Mouse (Mus musculus) intestine, embryonic 15.5 days (tissue): ENCODE data around the gene Stard13. TPM values are rescaled to one million over a fixed set of nuclear protein-coding genes. Genes with fewer than 3 reads are reported as not detected.

Experiments used
- ATAC-seq: fragments of 200-750 bp; cut with Nextera tagmentation; 2 replicates; pipeline ENCODE4 v1.8.0; 2017; ENCODE audit warnings: moderate TSS enrichment, moderate library complexity
- H3K27ac ChIP-seq: fragments of 300-500 bp; sonication (generic); 2 replicates; pipeline ENCODE4 v1.5.1; 2015; ENCODE audit warnings: mild to moderate bottlenecking, inconsistent platforms
- H3K27me3 ChIP-seq: fragments of 300-500 bp; sonication (generic); replicated peaks from 2 replicates; pipeline ENCODE4 v1.6.1; 2015; ENCODE audit warnings: inconsistent platforms
- H3K36me3 ChIP-seq: fragments of 300-500 bp; sonication (generic); 2 replicates; pipeline ENCODE4 v1.6.1; 2015; ENCODE audit warnings: inconsistent platforms
- H3K4me1 ChIP-seq: fragments of 300-500 bp; sonication (generic); replicated peaks from 2 replicates; pipeline ENCODE4 v1.6.1; 2015; ENCODE audit warnings: inconsistent platforms
- H3K4me2 ChIP-seq: fragments of 300-500 bp; sonication (generic); replicated peaks from 2 replicates; pipeline ENCODE4 v1.6.1; 2015; ENCODE audit warnings: mild to moderate bottlenecking, inconsistent platforms
- H3K4me3 ChIP-seq: fragments of 300-500 bp; sonication (generic); replicated peaks from 2 replicates; pipeline ENCODE4 v1.5.1; 2015; ENCODE audit warnings: inconsistent platforms
- H3K9ac ChIP-seq: fragments of 300-500 bp; sonication (generic); 2 replicates; pipeline ENCODE4 v1.6.1; 2015; ENCODE audit warnings: inconsistent platforms
- H3K9me3 ChIP-seq: fragments of 300-500 bp; sonication (generic); 2 replicates; pipeline ENCODE4 v1.6.1; 2016; ENCODE audit warnings: inconsistent platforms
- WGBS: fragments of 180-500 bp; shearing (Covaris S2); methylation state at CpG from one replicate; pipeline ENCODE4 v1.1.7; 2015; 5-methylcytosine and 5-hydroxymethylcytosine counted together
- polyA plus RNA-seq: library from polyadenylated mRNA; unstranded; fragments of >200 nt; fragmentation: Nextera tagmentation; extraction: Ambion mirVana; gene quantifications from 2 replicates; pipeline ENCODE4 v1.2.1, GENCODE M21; 2015

The Stard13 gene
- polyA plus RNA-seq, 1 experiment from 2014 or later: 12.6 TPM

DNA sequence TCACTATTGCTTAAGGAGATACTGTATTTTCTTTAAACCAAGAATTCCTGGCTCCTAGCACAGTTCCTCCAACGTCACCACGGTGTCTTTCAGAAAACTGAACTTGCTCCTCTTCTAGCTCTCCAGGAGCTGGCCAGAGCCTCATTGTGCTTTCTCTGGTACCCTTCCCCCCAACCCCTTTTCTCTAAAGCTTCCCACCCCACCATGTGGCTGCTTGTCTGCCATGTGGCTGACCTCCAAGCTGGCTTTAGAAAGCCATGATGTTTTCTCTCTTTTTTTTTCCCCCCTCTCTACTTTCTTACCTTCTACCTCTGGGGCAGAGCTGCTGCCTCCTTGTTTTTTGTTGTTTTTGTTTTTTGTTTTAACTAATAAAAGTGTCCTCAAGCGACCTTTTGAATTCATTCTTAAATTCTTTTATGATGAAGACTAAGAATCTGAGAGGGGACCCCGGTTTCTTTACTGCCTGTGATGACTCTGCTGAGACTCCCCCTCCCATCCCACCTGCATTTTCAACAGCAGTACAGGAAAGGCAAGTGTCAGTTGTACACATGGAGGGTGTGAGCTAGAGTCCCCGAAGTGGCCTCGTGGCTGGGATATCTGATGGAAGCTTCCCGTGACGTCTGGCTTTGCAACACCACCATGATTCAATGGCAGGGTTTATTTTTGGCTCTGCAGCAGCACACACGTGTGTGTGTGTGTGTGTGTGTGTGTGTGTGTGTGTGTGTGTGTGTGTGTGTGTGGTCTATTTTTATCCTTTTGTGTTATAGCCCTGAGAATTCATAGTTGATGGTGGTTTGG is 198.7 kb downstream of the Stard13 start:
- 61% methylated on average over 9 of the region's 9 CpGs for WGBS
- H3K4me1 ChIP-seq: no peaks in the 10 kb centered on the region
- no peak overlapping the region for H3K4me3 ChIP-seq
- no peak overlapping the region for H3K9ac ChIP-seq
- H3K27ac ChIP-seq: no peak overlapping the region
- H3K9me3 ChIP-seq: no peaks in the 10 kb centered on the region
- H3K36me3 ChIP-seq: peaks cover 4% of the 10 kb centered on the region; the same call in 1 of the 2 replicates
- H3K27me3 ChIP-seq: no peaks in the 10 kb centered on the region
- H3K4me2 ChIP-seq: no peak overlapping the region
- ATAC-seq: no peak

DNA sequence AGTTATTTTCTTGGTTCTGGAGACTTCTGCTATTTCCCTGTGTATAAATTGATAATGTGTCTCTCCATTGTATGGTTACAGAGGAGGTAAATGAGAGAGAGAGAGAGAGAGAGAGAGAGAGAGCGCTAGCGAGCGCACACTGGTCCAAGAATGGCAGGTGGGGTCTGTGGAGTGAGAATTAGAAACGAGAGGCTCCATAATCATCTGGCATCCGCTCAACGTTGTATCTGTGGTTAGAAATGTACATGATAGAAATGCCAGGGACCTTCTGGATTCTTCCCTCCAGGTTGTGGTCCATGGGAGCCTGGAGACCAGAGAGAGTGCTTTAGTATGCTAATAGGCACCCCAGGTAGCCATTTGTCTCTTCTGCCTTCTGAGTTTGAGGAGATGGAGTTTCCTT is 204.7 kb downstream of the Stard13 start:
- no peaks in the 10 kb centered on the region for H3K36me3 ChIP-seq
- H3K27ac ChIP-seq: no peak overlapping the region
- peaks cover 3% of the 10 kb centered on the region; the same call in 1 of the 2 replicates for H3K4me1 ChIP-seq
- no peak overlapping the region for H3K9ac ChIP-seq
- no peaks in the 10 kb centered on the region for H3K27me3 ChIP-seq
- no peak overlapping the region for H3K4me3 ChIP-seq
- no peak overlapping the region for H3K4me2 ChIP-seq
- no peaks in the 10 kb centered on the region for H3K9me3 ChIP-seq
- 65% methylated on average over 6 of the region's 6 CpGs for WGBS
- ATAC-seq: no peak

DNA sequence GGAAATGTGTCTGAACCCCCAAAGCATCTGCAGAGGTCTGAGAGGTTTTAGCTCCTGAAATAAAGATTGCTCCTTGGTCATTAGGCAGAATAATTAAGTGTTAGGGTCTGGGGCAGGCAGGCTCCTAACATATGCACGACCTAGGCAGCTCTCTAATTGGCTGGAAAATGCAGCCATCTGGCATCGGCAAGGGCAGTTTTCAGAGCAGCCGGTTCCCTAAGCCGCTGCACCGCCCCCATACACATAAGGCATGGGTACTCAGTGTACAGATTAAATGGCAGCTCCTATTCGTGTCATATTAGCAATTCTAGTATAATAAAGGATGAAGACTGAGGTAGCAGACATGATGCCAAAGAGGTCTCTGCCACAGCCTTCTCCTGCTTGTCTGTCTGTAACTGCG is 206.5 kb downstream of the Stard13 start:
- H3K9ac ChIP-seq: no peak overlapping the region
- H3K9me3 ChIP-seq: no peaks in the 10 kb centered on the region
- peaks cover 9% of the 10 kb centered on the region for H3K4me1 ChIP-seq
- no peak overlapping the region for H3K4me3 ChIP-seq
- no peak overlapping the region for H3K27ac ChIP-seq
- no peak overlapping the region for H3K4me2 ChIP-seq
- H3K27me3 ChIP-seq: no peaks in the 10 kb centered on the region
- no peaks in the 10 kb centered on the region for H3K36me3 ChIP-seq
- no peak for ATAC-seq
- WGBS: 64% methylated on average over 7 of the region's 7 CpGs

DNA sequence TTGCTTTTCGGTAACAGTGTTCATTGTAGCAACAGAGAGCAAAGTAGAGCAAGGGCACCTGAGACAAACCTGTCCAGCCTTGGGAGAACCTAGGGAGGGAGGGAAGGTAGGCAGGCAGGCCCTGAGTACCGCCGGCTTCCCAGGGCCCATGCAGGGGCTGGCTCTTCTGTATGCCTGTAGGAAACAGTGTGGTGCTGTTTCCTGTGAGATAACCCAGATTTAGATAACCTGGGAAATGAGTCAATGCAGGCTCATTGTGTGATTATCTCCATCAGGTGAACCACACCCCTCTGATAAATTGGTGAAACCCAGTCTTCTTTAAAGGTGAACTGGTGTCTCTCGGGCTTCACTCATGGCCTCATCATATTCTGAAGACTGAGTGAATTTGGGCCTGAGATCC is 207.6 kb downstream of the Stard13 start:
- 78% methylated on average over 4 of the region's 4 CpGs for WGBS
- no peak for ATAC-seq

DNA sequence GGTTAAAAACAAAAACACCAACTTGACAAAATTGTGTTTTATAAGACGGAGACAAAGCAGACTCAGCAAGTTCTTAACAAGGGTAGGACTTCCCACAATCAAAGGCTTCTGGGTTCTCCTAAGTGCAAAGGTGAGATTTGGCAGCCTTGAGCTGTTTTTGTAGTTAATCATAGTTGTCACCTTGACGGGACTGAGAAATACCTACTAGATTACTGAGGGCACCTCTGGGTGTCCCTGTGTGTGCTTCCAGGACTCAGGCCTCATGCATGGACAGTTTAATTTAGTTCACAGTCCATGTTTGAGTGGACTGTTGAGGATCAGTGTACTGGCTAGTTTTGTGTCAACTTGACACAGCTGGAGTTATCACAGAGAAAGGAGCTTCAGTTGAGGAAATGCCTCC is 209.2 kb downstream of the Stard13 start:
- H3K36me3 ChIP-seq: no peaks in the 10 kb centered on the region
- H3K4me1 ChIP-seq: peaks cover 9% of the 10 kb centered on the region
- H3K9ac ChIP-seq: no peak overlapping the region
- 74% methylated on average over 2 of the region's 2 CpGs for WGBS
- H3K4me2 ChIP-seq: no peak overlapping the region
- H3K27me3 ChIP-seq: no peaks in the 10 kb centered on the region
- H3K27ac ChIP-seq: no peak overlapping the region
- H3K4me3 ChIP-seq: no peak overlapping the region
- H3K9me3 ChIP-seq: no peaks in the 10 kb centered on the region
- no peak for ATAC-seq

More for the DNA sequence above, 207.6 kb downstream of the Stard13 start:
- no peak overlapping the region for H3K4me2 ChIP-seq
- H3K4me3 ChIP-seq: no peak overlapping the region
- H3K4me1 ChIP-seq: peaks cover 9% of the 10 kb centered on the region
- no peak overlapping the region for H3K9ac ChIP-seq
- H3K36me3 ChIP-seq: no peaks in the 10 kb centered on the region
- H3K27ac ChIP-seq: no peak overlapping the region
- no peaks in the 10 kb centered on the region for H3K27me3 ChIP-seq
- no peaks in the 10 kb centered on the region for H3K9me3 ChIP-seq

- no peak overlapping the region for H3K9ac ChIP-seq
Observed at GRCm38 (mm10) chr5:151023461-151023860, 210.2 kb downstream of the Stard13 start.

DNA sequence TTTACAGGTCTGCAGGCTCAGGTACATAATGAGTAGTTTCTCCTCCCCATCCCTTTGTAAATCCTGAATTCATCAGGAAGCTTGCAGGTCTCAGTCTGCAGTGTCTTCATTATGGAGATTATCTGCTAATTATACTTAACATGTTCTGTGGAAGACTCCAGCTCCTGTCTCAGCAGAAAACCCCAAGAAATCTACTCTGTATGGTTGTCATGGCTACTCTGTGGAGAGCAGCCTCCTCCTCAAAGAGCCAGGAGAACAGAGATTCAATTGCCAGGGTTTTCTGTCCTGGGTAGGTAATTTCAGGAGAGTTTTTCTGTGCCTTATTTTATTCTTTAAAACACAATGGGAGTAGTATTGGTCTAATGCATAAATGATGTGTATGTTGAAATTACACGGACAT is 210.7 kb downstream of the Stard13 start:
- no peaks in the 10 kb centered on the region for H3K36me3 ChIP-seq
- H3K9me3 ChIP-seq: no peaks in the 10 kb centered on the region
- no peak overlapping the region for H3K9ac ChIP-seq
- H3K4me3 ChIP-seq: no peak overlapping the region
- no peak for ATAC-seq
- peaks cover 10% of the 10 kb centered on the region for H3K4me1 ChIP-seq
- peak overlapping the region; percentile 70 for H3K27ac ChIP-seq
- 12% methylated on average over 1 of the region's 1 CpGs for WGBS
- no peak overlapping the region for H3K4me2 ChIP-seq
- no peaks in the 10 kb centered on the region for H3K27me3 ChIP-seq

More at GRCm38 (mm10) chr5:151023461-151023860, 210.2 kb downstream of the Stard13 start:
- Histone ChIP-seq H3K9me3 (no peaks in the 10 kb centered on the region), H3K4me1 (peaks cover 11% of the 10 kb centered on the region), H3K36me3 (no peaks in the 10 kb centered on the region), H3K4me2 (peak overlapping the region; percentile 26), H3K27me3 (no peaks in the 10 kb centered on the region), H3K27ac (peak overlapping the region; percentile 70), H3K4me3 (no peak overlapping the region)
- 13% methylated on average over 8 of the region's 8 CpGs for WGBS
- peak; percentile 60 for ATAC-seq

DNA sequence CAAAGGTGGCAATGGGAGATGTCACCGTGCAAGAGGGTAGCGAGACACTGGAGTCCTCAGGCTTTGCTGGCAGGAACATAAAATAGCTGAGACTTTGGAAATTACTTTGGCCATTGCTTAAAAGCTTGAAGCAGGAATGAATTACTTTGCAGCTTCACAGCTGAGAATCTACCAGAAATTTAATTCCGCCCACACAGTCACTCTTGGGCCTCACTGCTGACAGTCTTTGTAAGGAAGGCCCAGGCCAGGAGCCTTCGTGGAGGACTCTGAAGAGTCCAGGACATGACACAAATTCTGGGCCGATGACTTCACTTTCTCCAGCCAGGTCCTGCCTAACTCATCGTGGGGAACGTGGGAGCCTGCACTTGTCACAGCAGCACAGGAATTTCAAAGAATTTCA is 211.6 kb downstream of the Stard13 start:
- H3K9ac ChIP-seq: no peak overlapping the region
- no peaks in the 10 kb centered on the region for H3K27me3 ChIP-seq
- H3K27ac ChIP-seq: no peak overlapping the region
- no peaks in the 10 kb centered on the region for H3K9me3 ChIP-seq
- peaks cover 9% of the 10 kb centered on the region; the same call in 1 of the 2 replicates for H3K4me1 ChIP-seq
- 71% methylated on average over 7 of the region's 7 CpGs for WGBS
- H3K4me2 ChIP-seq: no peak overlapping the region
- H3K4me3 ChIP-seq: no peak overlapping the region
- no peak for ATAC-seq
- H3K36me3 ChIP-seq: no peaks in the 10 kb centered on the region

DNA sequence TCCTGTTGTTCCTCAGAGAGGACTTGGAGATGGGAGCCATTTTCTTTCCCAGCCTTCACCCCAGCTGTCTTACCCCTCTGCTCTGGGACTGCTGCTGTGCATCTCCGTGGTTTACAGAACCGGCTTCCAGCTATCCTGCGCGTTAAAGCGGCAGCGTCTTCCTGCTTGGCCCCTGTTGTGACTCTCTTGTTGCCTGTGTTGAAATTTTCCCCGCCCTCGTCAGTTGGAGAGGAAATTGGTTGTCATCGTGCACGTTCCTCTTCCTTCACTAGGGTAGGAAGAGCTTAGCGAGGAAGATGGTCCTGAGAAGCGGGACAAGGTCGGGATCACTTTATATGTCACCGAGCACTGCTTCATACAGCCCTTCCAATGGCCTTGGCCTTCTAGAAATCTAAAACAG is 212.8 kb downstream of the Stard13 start:
- no peak overlapping the region for H3K9ac ChIP-seq
- H3K4me2 ChIP-seq: no peak overlapping the region
- no peaks in the 10 kb centered on the region for H3K9me3 ChIP-seq
- 79% methylated on average over 14 of the region's 14 CpGs for WGBS
- H3K4me3 ChIP-seq: no peak overlapping the region
- no peaks in the 10 kb centered on the region for H3K27me3 ChIP-seq
- no peak overlapping the region for H3K27ac ChIP-seq
- peaks cover 9% of the 10 kb centered on the region; the same call in 1 of the 2 replicates for H3K4me1 ChIP-seq
- H3K36me3 ChIP-seq: no peaks in the 10 kb centered on the region
- no peak for ATAC-seq

- Histone ChIP-seq H3K9me3 (no peaks in the 10 kb centered on the region), H3K4me1 (peaks cover 9% of the 10 kb centered on the region; the same call in 1 of the 2 replicates), H3K27ac (no peak overlapping the region), H3K36me3 (no peaks in the 10 kb centered on the region), H3K4me2 (no peak overlapping the region), H3K4me3 (no peak overlapping the region), H3K27me3 (no peaks in the 10 kb centered on the region), H3K9ac (no peak overlapping the region)
- WGBS: 77% methylated on average over 13 of the region's 13 CpGs
- ATAC-seq: no peak
Observed at GRCm38 (mm10) chr5:151020031-151020820, 213.4 kb downstream of the Stard13 start.

GRCm38 (mm10) chr5:151018959-151019358 is 214.7 kb downstream of the Stard13 start:
- H3K4me3 ChIP-seq: no peak overlapping the region
- no peaks in the 10 kb centered on the region for H3K9me3 ChIP-seq
- WGBS: 48% methylated on average over 5 of the region's 5 CpGs
- H3K36me3 ChIP-seq: no peaks in the 10 kb centered on the region
- H3K4me2 ChIP-seq: no peak overlapping the region
- no peaks in the 10 kb centered on the region for H3K27me3 ChIP-seq
- peak; percentile 75 for ATAC-seq
- H3K9ac ChIP-seq: no peak overlapping the region
- H3K4me1 ChIP-seq: peaks cover 9% of the 10 kb centered on the region; the same call in 1 of the 2 replicates
- no peak overlapping the region for H3K27ac ChIP-seq

DNA sequence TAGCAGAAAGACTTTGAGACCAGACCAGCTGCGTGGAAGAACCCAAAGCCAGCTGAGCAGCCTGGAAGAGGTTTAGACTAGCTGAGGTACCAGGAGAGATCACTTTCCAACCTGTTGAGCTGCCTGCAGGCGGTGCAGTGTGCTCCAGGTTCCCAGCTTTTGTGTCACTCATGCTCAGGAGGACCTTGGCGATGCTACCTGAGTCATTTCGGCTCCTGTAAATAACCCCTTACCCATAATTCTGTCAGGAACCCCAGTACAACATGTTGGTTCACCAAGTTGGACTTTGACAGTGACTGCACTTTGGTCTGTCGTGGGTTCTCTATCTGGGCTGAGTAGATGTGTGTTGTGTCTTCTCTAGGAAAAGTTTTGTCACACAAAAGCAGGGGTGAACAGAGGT is 215.2 kb downstream of the Stard13 start:
- H3K4me1 ChIP-seq: 0 out of 2 replicates have a peak, but pooled peaks cover 9% of the 10 kb centered on the region
- no peak overlapping the region for H3K9ac ChIP-seq
- no peak overlapping the region for H3K4me2 ChIP-seq
- no peaks in the 10 kb centered on the region for H3K27me3 ChIP-seq
- peak; percentile 50 for ATAC-seq
- no peaks in the 10 kb centered on the region for H3K9me3 ChIP-seq
- H3K36me3 ChIP-seq: no peaks in the 10 kb centered on the region
- H3K4me3 ChIP-seq: no peak overlapping the region
- no peak overlapping the region for H3K27ac ChIP-seq
- WGBS: 71% methylated on average over 5 of the region's 5 CpGs
